Mouse (Mus musculus) MEL (cell line): ENCODE measurements around the gene Dbil5.

ENCODE experiments used
- CTCF ChIP-seq, 3 experiments: IDR thresholded peaks in 2 of 3; conservative IDR thresholded peaks in 1 of 3; 2 replicates each; pipeline ENCODE4 v1.5.1; 2011 to 2012; ENCODE audit warnings: low read length in 3 of 3, low read depth in 2 of 3, mild to moderate bottlenecking in 2 of 3, improper control_type of control experiment in 1 of 3, inconsistent platforms in 1 of 3, mixed read lengths in 1 of 3, moderate library complexity in 1 of 3; ENCODE audit not compliant: control insufficient read depth in 1 of 3, insufficient read depth in 1 of 3, poor library complexity in 1 of 3, severe bottlenecking in 1 of 3
- EP300 ChIP-seq, 2 experiments: IDR thresholded peaks; 2 replicates each; pipeline ENCODE4 v1.6.1; 2011; ENCODE audit warnings: improper control_type of control experiment in 2 of 2, low read length in 2 of 2, low read depth in 1 of 2, mild to moderate bottlenecking in 1 of 2
- ETS1 ChIP-seq: IDR thresholded peaks from 2 replicates; pipeline ENCODE4 v1.6.1; 2012; ENCODE audit warnings: low read depth, mild to moderate bottlenecking, inconsistent platforms, low read length, improper control_type of control experiment, moderate library complexity
- HCFC1 ChIP-seq: IDR thresholded peaks from 2 replicates; pipeline ENCODE4 v1.6.1; 2012; ENCODE audit warnings: low read depth, mild to moderate bottlenecking, inconsistent platforms, low read length, improper control_type of control experiment, moderate library complexity
- MAFK ChIP-seq: IDR thresholded peaks from 2 replicates; pipeline ENCODE4 v1.6.1; 2011; ENCODE audit warnings: low read depth, mild to moderate bottlenecking, low read length, improper control_type of control experiment, borderline replicate concordance
- MAX ChIP-seq: IDR thresholded peaks from 2 replicates; pipeline ENCODE4 v1.6.1; 2011; ENCODE audit warnings: low read length, improper control_type of control experiment
- NELFE ChIP-seq: IDR thresholded peaks from 2 replicates; pipeline ENCODE4 v1.6.1; 2011; ENCODE audit warnings: low read depth, low read length, improper control_type of control experiment
- POLR2AphosphoS2 ChIP-seq: IDR thresholded peaks from 2 replicates; pipeline ENCODE4 v1.6.1; 2011; ENCODE audit warnings: low read length, improper control_type of control experiment
- RCOR1 ChIP-seq: IDR thresholded peaks from 2 replicates; pipeline ENCODE4 v1.6.1; 2012; ENCODE audit warnings: low read depth, mild to moderate bottlenecking, inconsistent platforms, low read length, improper control_type of control experiment
- TAL1 ChIP-seq: IDR thresholded peaks from 2 replicates; pipeline ENCODE4 v1.6.1; 2012; ENCODE audit warnings: mild to moderate bottlenecking, inconsistent platforms, low read length, moderate library complexity, mixed read lengths
- UBTF ChIP-seq: IDR thresholded peaks from 2 replicates; pipeline ENCODE4 v1.6.1; 2012; ENCODE audit warnings: low read depth, mild to moderate bottlenecking, inconsistent platforms, low read length, improper control_type of control experiment, moderate library complexity, borderline replicate concordance; ENCODE audit not compliant: insufficient read depth
- ZNF384 ChIP-seq: IDR thresholded peaks from 2 replicates; pipeline ENCODE4 v1.6.1; 2012; ENCODE audit warnings: low read depth, mild to moderate bottlenecking, inconsistent platforms, low read length, improper control_type of control experiment

GRCm38 (mm10) chr11:76206793-76207192, 10.6 kb upstream of the Dbil5 start:
- TF ChIP-seq TAL1 (no peak), ZNF384 (no peak), RCOR1 (no peak), POLR2AphosphoS2 (no peak), CTCF (IDR thresholded peaks at IDR 0.05 in 2 of 3, conservative IDR thresholded peaks at IDR 0.05 in 1 of 3; ENCODE audit: control insufficient read depth in 1 of 3, insufficient read depth in 1 of 3, low read depth in 2 of 3, low read length in 3 of 3, poor library complexity in 1 of 3, severe bottlenecking in 1 of 3) (no peak), UBTF (no peak), HCFC1 (no peak), NELFE (no peak), EP300 (IDR thresholded peaks at IDR 0.05; ENCODE audit: low read depth in 1 of 2, low read length in 2 of 2) (no peak), MAFK (no peak), ETS1 (no peak), MAX (no peak)
